ENCODE assay signal across 11 mouse cellular contexts in genomic region chr10:34128391-34128790, GRCm38 (mm10). TPM values are rescaled to one million over a fixed set of nuclear protein-coding genes. Genes with fewer than 3 reads are reported as not detected.
A peak's percentile ranks its signal among the peaks of the same experiment; 100 is the strongest.
DNase-seq lines count a peak whose midpoint lies in the region; ATAC-seq and TF ChIP-seq lines count a peak whose summit lies in the region.
"Had no signal": no experiment of that assay in that cellular context is flagged by ENCODE, and none has a peak within 500 bp of the region (broad histone marks: within the 10 kb centered on the region; RNA-seq: fewer than 3 reads in every experiment).

No protein-coding gene starts in this region.

- TF ChIP-seq CTCF in C2C12 (IDR thresholded peaks at IDR 0.05; ENCODE audit: control insufficient read depth, insufficient read depth, insufficient read length) (no peak), CH12.LX (conservative IDR thresholded peaks at IDR 0.05 in 1 of 2, IDR thresholded peaks at IDR 0.05 in 1 of 2; ENCODE audit: low read depth in 2 of 2, low read length in 2 of 2) (no peak)

- no peak for DNase-seq in CH12.LX (ENCODE audit: extremely low read depth)
- DNase-seq in heart, adult 8-10 months (ENCODE audit: low spot score): peak; percentile 63
- no peak for DNase-seq in layer of hippocampus, adult 9-11 months
- no peak for DNase-seq in testis, postnatal 14 days (ENCODE audit: low spot score)
- DNase-seq in spleen, postnatal 4 days (ENCODE audit: low spot score in 2 of 2): no peak
- no peak for DNase-seq in yolk sac, embryonic 10.5 days (ENCODE audit: low spot score)

- H3K4me3 ChIP-seq in C2C12 (ENCODE audit: insufficient read depth, poor library complexity, severe bottlenecking) (no peak overlapping the region), CH12.LX (replicated peaks in 1 of 3; ENCODE audit: low read depth in 2 of 3, low read length in 2 of 3, poor library complexity in 1 of 3) (no peak overlapping the region)
- no peak overlapping the region for H3K4me3 ChIP-seq in liver, embryonic 15.5 days (replicated peaks)

- 59% methylated on average over 6 of the region's 6 CpGs for WGBS in liver, embryonic 15.5 days (ENCODE audit: insufficient replicate concordance)

- in situ Hi-C loops in CH12.LX (cut with MboI; ENCODE audit: low pct_ligation_motif_present, low pct_unique_long_range_greater_than_20kb, low sequenced_read_pairs): no loop called here

- no peaks in the 10 kb centered on the region for H3K9me3 ChIP-seq in CH12.LX (replicated peaks; ENCODE audit: low read length)
- no peaks in the 10 kb centered on the region for H3K9me3 ChIP-seq in liver, embryonic 15.5 days (replicated peaks)
- H3K9me3 ChIP-seq: embryonic facial prominence, embryonic 15.5 days; neural tube, embryonic 15.5 days had no signal

- H3K27me3 ChIP-seq in C2C12 (ENCODE audit: control insufficient read depth, insufficient read depth, insufficient read length): no peaks in the 10 kb centered on the region
- H3K27me3 ChIP-seq in CH12.LX (replicated peaks): no peaks in the 10 kb centered on the region
- peaks cover 4% of the 10 kb centered on the region; the same call in 1 of the 2 replicates for H3K27me3 ChIP-seq in liver, embryonic 15.5 days
- H3K27me3 ChIP-seq: embryonic facial prominence, embryonic 15.5 days; neural tube, embryonic 15.5 days had no signal

- no peaks in the 10 kb centered on the region for H3K36me3 ChIP-seq in C2C12 (ENCODE audit: control insufficient read depth, insufficient read depth)
- H3K36me3 ChIP-seq in CH12.LX (replicated peaks in 1 of 2; ENCODE audit: control insufficient read depth in 1 of 2, insufficient read depth in 1 of 2, low read length in 1 of 2): no peaks in the 10 kb centered on the region
- no peaks in the 10 kb centered on the region for H3K36me3 ChIP-seq in liver, embryonic 15.5 days (replicated peaks)
- H3K36me3 ChIP-seq: embryonic facial prominence, embryonic 15.5 days; neural tube, embryonic 15.5 days had no signal

- no peak for ATAC-seq in liver, embryonic 15.5 days (ENCODE audit: insufficient read depth)
- ATAC-seq: Patski had no signal

- H3K79me2 ChIP-seq in C2C12 (ENCODE audit: control insufficient read depth, insufficient read depth): no peaks in the 10 kb centered on the region
- no peaks in the 10 kb centered on the region for H3K79me2 ChIP-seq in CH12.LX (replicated peaks; ENCODE audit: control insufficient read depth, extremely low read depth, insufficient read depth, poor library complexity, severe bottlenecking)

- TF ChIP-seq POLR2A in CH12.LX (IDR thresholded peaks at IDR 0.05; ENCODE audit: low read depth, low read length): no peak

- peak overlapping the region; percentile 65; the same call in 1 of the 2 replicates for H3K4me2 ChIP-seq in CH12.LX (ENCODE audit: insufficient read depth, low read depth, poor library complexity, severe bottlenecking)
- H3K4me2 ChIP-seq in liver, embryonic 15.5 days: peak overlapping the region; percentile 66

- peaks cover 0 to 16% of the 10 kb centered on the region in 2 experiments; a peak in 2 of 4 replicates for H3K4me1 ChIP-seq in CH12.LX (ENCODE audit: control insufficient read depth in 1 of 2, insufficient read depth in 2 of 2)
- peaks cover 2% of the 10 kb centered on the region; the same call in 1 of the 2 replicates for H3K4me1 ChIP-seq in liver, embryonic 15.5 days (replicated peaks)

- dilution Hi-C loops in CH12.LX (cut with MboI; ENCODE audit: extremely low pct_ligation_motif_present, extremely low pct_unique_long_range_greater_than_20kb, low sequenced_read_pairs): no loop called here

- H3K27ac ChIP-seq in CH12.LX (ENCODE audit: insufficient read depth, low read depth): no peak overlapping the region
- no peak overlapping the region for H3K27ac ChIP-seq in liver, embryonic 15.5 days (replicated peaks)
- H3K27ac ChIP-seq: embryonic facial prominence, embryonic 15.5 days; neural tube, embryonic 15.5 days had no signal

- TF ChIP-seq EP300 in CH12.LX (IDR thresholded peaks at IDR 0.05; ENCODE audit: low read length): no peak

- H3ac ChIP-seq in C2C12 (ENCODE audit: control insufficient read depth, insufficient read length, low read depth): no peak overlapping the region

- TF ChIP-seq RAD21 in CH12.LX (IDR thresholded peaks at IDR 0.05; ENCODE audit: low read depth, low read length): no peak

- H3K79me3 ChIP-seq in C2C12 (ENCODE audit: low read depth): no peaks in the 10 kb centered on the region

- no peak overlapping the region for H3K9ac ChIP-seq in CH12.LX (ENCODE audit: insufficient read depth, low read depth)
- no peak overlapping the region for H3K9ac ChIP-seq in liver, embryonic 15.5 days

TF ChIP-seq in C2C12, 6 proteins besides CTCF, POLR2A, EP300 and RAD21:
- TF ChIP-seq MYOD1 (IDR thresholded peaks at IDR 0.05; ENCODE audit: control insufficient read depth, insufficient read length, low read depth): no peak
- peak; percentile 11 for TF ChIP-seq USF1 (IDR thresholded peaks at IDR 0.05; ENCODE audit: low read depth)
TF ChIP-seq in C2C12: peak in this region for 1.

TF ChIP-seq in CH12.LX, 34 proteins besides CTCF, POLR2A, EP300 and RAD21:
- TF ChIP-seq USF1 (IDR thresholded peaks at IDR 0.05; ENCODE audit: low read depth, low read length) (0 out of 2 replicates have a peak, but pooled peaks have one; percentile 6), ZMIZ1 (IDR thresholded peaks at IDR 0.05; ENCODE audit: low read depth, low read length) (no peak)

RNA-seq across cellular contexts. Expression of gene Calhm6, which starts 0.6 kb away (rescaled TPM):
- not detected for polyA plus RNA-seq in C2C12 (2012; fragmentation: generic; extraction: Trizol)
- 0.17 and 0.21 TPM in 2 replicates for total RNA-seq in CH12.LX (2012; rRNA removed)
- total RNA-seq in CH12.LX (2014; rRNA removed): 0.38 and 0.58 TPM in 2 replicates
- polyA plus RNA-seq in CH12.LX (2012; ENCODE audit: insufficient read length, low read depth): 0.29 and 0.30 TPM in 2 replicates
- under 1 TPM in 2 of 4 experiments, not detected in 2; 0.24 to 0.26 TPM for total RNA-seq in heart, adult 8-10 months (2022)
- 1.8 and 2.1 TPM in 2 replicates for polyA plus RNA-seq in liver, embryonic 15.5 days (2015; fragmentation: Nextera tagmentation; extraction: Ambion mirVana)
- polyA plus RNA-seq: Patski had no signal

RNA-seq across cellular contexts. Expression of gene Calhm5, which starts 32.1 kb away (rescaled TPM):
- polyA plus RNA-seq in C2C12 (2012; fragmentation: generic; extraction: Trizol) (0.13 TPM), CH12.LX (2012; ENCODE audit: insufficient read length, low read depth) (0.05 and 0.09 TPM in 2 replicates)
- total RNA-seq in CH12.LX (2012; rRNA removed) (0.04 TPM in 1 of 2 replicates, not detected in the other), CH12.LX (2014; rRNA removed) (0.28 TPM in 2 replicates)
- total RNA-seq in heart, adult 8-10 months (2022): 1 to 10 TPM in 1 of 4 experiments, under 1 TPM in 3; 0.63 to 1.1 (median 0.81) TPM
- polyA plus RNA-seq in liver, embryonic 15.5 days (2015; fragmentation: Nextera tagmentation; extraction: Ambion mirVana): 0.02 and 0.05 TPM in 2 replicates
